Mouse (Mus musculus) cortical plate, adult 2 months (tissue): Measurements from ENCODE around the gene Gnat1.

Source experiments
- CTCF ChIP-seq: fragments of 200-500 bp; IDR thresholded peaks from 2 replicates; pipeline ENCODE4 v1.5.1; 2011; ENCODE audit warnings: mild to moderate bottlenecking, control low read depth, low read length; ENCODE audit not compliant: insufficient read depth; ENCODE audit errors: extremely low read depth
- POLR2A ChIP-seq: fragments of 200-500 bp; IDR thresholded peaks from 2 replicates; pipeline ENCODE4 v1.6.1; 2011; ENCODE audit warnings: mild to moderate bottlenecking, low read length, control low read depth; ENCODE audit not compliant: insufficient read depth; ENCODE audit errors: extremely low read depth

DNA sequence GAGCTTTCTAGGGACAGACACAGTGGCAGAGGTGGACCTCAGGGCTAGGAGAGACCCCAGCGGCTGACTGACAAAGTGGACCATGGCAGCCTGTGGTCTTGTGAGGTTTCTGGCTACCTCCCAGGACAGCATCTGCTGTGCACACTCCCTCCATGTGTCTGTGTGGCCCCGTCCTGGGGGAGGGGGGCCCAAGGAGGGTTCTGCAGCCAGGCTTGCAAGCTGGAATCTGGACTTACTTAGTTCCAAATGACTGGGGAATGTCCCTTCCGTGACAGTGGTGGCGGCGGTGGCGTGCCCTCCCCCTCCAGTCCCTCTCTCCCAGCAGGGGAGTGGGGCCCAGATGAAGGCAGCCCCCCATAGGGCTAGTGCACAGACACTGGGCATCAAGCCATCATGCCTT is 37.4 kb upstream of the Gnat1 start:
- TF ChIP-seq CTCF (no peak), POLR2A (no peak)
